Mouse (Mus musculus) B cell, adult 2 months (primary cell): ENCODE results near the gene Siah2.

Source experiments
- DNase-seq, 2 experiments: peaks; one replicate each; pipeline ENCODE4 v3.0.0; 2022

The Siah2 gene

DNA sequence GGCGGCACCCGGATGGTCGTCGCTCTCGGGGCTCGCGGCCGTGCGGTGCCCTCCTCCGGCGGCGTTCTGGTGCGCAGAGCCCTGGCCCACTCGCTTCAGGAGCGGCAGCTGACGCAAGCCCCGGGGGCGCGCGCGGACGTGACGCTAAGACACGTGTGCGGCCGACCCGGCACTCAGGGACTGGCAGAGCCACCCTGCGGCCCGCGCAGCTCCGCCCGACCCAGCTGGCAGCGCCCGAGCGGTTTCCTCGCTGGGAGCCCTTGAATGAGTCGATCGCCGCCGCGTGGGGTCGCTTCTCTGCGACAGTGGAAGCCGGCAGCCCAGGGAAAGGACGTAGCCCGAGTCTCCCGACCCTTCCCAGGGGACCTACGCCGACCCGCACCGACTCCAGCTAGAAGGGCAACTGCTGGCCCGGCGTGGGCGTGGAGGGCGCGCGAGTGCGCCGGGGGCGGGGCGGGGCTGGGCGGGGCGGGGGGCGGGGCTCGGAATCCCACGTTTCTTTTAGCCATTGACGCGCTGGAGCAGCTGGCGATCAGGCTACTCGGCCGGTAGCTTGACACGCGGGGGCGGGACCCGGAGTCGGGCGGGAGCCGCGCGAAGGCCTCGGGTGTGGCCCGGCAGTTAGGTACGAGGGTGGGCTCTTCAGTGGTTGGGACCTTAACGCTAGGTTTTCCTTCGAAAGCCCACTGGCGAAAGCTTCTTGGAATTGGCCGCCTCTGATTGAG is at the start of gene Siah2:
Siah2 (minus strand) TSS at position 404 of the 725 bp plus-strand sequence.
- DNase-seq = peak; percentile 95 to 96

DNA sequence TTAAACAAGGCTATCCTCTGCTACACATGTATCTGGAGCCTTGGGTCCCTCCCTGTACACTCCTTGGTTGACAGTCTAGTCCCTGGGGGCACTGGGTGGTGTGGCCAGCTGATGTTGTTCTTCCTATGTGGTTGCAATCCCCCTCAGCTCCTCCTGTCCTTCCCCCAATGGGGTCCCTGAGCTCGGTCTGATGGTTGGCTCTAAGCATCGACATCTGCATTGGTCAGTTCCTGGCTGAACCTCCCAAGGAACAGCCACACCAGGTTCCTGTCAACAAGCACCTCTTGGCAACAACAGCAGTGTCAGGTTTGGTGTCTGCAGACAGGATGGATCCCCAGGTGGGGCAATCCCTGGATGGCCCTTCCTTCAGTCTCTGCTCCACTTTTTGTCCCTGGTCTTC is 47.3 kb upstream of the Siah2 start:
- no peak for DNase-seq

DNA sequence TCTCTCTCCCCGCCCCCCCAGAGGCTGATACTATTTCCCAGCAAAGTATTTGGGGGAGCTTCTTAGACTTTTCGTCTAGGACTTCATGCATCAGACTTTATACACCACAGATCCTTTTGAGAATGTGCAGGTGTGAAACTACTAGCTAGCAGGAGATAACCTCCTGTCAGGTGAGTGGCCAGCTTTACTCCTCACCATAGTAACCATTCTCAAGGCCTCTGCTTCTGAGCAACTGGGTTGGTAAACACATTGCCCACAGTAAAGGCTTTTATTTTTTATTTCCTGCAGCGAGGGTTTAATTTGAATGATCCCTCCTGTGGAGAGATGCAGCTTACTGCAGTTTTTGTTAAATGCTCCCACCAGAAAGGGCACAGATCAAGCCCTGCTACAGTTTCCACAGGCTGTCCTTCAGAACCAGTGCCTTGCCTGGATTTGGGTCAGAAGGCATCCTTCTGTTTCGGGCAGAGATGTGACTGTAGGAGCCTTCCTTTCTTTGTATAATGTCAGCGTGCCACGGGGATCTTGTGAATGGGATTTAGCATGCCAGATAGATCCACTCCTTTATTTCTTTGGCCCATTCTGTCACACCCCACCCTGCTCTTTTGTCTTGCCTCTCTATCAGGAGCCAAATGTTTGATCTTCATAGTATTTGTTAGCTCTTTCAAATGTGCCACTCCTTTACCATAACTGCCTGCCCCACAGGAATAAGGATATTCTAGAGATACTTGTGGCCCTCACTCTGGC is 46.3 kb upstream of the Siah2 start:
- no peak for DNase-seq

DNA sequence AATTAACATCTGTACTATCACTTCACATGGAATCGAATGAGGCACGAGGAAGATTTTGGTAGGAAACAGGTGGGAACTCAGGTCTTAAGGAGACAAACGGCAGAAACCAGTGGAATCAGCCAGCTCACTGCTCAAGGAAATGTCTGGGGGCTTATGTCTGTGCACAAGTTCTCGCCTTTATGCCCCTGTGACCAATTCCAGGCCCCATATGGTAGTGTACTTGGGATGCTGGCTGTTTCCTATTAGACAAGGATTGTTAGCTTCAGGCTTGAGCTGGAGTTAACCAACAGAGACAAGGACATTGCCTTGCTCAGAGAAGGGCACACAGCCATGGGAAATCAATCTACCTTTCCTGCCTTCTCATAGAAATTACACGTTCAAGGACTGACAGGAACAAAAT is 39.3 kb upstream of the Siah2 start:
- no peak for DNase-seq

DNA sequence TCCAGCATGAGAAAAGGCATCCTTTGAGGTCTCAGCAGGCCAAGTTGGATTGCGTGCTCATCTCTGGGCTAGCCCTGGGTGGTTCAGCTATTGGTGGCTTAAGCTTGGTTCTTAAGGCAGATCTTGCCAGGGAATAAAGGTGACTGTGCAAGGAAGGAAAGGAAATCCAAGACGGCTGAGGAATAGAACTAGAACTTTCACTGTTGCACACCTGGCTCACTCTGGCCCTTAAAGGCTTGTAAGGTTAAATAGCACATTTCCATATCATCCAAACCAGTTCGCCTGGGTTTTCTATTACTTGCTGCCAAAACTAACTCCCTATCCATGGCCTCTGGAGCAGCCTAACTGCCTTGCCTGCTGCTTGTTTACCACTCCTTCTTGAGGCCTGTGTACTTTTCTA is 38.4 kb upstream of the Siah2 start:
- no peak for DNase-seq

DNA sequence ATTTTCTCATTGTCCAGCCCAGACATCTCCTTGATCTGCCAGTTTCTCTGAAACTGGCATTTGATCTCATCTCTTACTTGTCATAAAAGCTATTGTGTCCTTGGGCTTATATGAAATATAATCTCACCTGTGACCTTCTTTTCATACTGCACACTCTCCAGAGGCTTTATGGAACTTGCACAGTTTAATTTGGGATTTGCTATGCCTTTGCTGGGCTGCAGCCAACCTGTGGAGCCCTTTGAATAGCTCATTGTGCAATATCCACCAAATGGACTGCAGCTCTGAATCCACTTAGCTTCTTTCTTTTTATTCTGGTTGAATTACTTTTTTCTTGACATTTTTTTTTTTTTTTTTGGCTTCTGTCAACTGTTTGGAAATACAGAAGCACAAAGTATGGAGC is 37.3 kb upstream of the Siah2 start:
- DNase-seq = no peak

DNA sequence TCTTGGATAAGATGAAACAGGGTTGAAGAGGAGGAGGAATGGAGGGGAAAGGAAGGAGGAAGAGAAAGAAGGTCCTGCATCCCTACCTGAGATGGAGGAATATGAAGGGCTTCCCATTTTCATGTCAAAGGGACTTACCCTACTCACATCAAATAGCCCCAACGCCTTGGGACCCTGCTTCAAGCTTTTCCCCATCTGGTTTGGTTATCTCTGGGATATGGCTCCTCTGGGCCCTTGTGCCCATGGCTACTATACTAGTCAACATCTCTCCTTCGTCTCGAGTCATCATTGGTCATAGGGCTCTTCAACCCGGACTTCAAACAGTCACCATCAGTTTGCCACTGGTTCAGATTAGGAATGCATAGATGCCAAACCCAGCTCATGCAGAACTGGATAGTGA is 35.4 kb upstream of the Siah2 start:
- DNase-seq = no peak

DNA sequence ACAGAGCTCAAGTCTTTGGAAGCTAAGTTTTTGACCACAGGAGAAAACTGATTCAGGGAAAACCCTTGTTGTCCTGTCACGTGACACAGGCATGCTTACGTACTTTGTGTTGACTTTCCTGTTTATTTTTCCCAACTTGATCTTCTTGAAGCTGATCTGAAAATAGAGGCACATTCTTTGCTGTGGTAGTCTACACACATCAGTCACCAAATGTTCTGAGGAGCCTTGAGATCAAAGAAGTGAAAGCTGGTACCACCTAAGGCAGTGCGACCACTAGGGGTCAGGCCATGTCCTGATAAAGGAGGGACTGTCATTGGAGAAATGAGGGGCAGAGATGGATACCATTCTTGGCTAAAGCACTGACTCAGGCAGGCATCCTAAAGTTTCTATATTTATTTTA is 34.8 kb upstream of the Siah2 start:
- DNase-seq = peak; percentile 61

DNA sequence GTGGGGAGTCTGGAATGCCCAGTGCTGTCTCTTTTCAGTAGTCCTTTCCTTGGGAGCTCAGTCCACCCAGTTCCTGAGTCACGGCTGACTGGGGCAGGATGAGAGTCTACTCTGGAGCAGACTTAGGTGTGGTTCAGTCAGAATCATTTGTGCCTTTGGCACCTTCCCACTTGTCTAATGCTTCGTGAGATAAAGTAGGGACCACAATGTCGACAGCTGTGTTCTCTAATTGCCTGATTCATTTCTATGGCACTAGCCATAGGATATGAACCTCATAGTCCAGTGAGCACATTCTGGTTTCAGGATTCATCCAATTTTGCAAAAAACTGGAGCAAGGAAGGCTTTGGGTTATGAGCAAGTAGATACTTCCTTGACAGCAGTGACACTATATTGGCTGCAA is 34.2 kb upstream of the Siah2 start:
- DNase-seq = no peak

DNA sequence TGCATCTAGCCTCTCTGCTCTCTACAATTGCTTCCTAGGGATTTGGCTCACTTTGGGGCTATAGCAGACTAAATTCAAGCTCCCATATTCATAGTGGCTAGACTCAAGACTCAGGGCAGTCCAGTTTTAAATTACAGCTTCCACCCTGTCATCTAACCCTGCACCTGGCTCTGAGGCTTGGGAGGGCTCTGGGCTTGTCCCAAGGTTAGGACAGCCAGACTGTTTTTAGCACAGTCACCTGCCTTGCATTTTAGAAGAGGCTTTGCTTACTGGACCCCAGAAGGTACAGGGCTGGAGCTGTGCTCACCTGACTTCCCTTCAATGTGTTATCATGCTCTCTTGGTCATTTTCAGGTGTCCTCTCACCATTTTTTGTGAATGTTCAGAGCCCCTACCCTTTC is 32.6 kb upstream of the Siah2 start:
- no peak for DNase-seq

DNA sequence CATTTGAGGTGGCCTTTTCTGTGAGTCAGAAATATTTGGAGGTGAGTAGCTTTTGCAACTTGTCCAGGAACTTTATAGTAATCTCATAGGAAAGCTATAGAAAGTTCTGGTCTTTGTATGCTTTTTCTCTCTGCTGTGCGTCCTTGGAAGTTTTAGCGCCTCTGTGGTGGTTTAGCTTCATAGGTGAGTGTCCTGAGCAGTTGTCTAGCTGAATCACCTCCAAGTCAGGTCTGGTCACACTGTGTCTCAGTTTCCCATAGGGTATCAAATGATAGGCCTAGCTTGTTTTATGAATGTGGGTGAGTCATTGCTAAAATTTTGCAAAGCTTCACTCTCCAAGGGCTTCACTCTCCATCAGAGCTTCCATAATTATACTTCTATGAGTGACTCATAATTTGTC is 31.5 kb upstream of the Siah2 start:
- DNase-seq = no peak

DNA sequence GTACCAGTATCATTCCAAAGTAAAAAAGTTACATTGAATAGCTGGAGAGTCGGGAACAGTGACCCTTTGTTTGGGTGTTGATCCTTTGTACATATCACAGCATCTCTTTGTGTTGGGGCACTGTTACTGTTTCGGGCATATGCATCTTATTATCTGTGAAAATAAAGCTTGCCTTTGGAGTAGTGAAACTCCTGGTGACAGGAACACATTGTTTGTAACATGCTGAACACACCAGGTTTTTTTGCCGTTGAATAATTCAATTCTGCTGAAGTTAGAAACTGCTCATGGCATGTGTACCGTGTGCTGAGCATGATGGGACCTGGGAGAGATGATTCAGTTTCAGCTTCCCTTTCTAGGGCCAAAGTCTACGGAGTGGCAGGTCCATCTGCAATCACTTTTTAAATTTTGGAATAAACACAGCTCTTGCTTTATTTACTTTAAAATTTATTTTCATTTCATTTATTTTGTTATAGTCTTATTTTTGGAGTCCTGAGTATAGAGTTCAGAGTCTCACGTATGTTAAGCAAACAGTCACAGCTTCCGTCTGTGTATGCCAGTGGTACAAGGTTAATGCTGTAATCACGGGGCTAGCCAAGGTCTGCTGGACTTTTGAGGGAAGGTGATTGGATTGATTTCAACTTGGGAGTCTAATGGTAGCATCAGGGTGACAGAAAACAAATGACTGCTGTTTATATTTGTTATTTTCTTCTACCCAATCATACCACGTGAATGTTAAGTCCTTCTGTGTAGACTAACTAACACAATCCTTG is 27.4 kb upstream of the Siah2 start:
- DNase-seq = no peak

DNA sequence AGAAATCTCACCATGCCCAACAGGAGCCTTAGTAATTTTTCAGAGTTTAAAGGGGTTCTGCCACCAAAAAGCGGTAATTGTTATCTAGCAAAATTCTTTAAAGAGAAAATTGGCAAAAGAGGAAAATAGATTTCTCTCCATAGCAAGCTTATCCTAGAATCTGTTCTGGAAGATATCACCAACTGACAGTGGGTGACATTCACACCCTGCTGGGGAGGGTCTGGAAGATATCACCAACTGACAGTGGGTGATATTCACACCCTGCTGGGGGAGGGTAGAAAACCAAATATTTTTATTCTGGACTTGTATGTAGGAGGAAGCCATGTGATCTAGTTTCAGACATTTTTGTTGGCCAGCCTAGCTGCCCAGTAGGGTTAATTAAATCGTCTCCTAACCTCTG is 24.5 kb upstream of the Siah2 start:
- no peak for DNase-seq

DNA sequence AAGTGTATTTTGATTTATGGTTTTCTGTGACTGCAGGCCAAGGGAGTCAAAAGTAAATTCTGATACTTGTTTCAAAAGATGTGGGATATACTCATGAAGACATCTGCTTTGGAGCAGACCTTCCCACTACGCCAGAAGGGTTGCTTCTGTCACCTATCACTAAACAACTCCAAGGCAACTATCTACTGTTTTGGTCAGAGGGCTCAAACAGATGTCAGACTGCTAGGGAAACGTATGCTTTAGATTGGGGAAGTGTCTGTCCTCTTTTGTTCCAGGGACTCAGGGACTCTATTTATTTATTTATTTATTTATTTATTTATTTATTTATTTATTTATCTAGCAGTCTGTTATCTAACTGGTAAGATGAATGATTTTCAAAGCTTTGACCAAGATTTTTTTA is 22.6 kb upstream of the Siah2 start:
- no peak for DNase-seq

DNA sequence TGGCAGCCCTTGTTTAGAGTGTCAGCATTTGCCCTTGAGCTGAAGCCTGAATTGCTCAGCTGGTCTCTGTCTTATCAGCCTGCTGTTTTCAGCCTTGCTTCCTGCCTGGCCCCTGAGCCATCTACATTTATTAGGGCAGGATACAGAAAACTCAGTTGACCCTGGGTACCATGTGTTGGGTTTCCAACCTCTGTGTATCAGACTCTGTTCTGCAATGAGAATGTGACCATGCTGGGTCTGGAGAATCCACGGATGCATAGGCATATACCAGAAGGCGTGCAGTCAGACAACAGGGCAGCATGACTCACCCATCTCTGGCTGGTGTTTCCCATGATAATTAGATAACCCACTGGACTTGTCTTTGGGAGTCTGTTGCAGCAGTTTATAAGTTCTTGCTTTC is 21.8 kb upstream of the Siah2 start:
- no peak for DNase-seq

DNA sequence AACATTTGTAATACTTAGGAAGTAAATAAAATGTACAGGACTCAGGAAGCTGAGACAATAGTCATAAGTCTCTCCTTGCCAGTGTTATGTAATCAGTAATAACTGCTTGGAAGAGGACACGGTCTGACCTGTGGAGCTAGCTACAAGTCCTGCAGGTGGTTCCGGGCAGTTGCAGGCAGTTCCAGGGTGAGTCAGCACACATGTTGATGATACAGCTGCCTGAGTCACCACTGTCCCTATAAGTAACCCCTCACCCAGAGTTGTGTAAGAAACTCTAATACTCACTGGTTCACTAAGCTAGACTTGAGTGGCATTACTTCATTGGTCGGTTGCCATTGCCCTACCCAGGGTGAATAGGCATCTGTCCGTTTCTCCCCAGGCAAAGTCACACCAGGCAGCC is 21.0 kb upstream of the Siah2 start:
- DNase-seq = no peak

DNA sequence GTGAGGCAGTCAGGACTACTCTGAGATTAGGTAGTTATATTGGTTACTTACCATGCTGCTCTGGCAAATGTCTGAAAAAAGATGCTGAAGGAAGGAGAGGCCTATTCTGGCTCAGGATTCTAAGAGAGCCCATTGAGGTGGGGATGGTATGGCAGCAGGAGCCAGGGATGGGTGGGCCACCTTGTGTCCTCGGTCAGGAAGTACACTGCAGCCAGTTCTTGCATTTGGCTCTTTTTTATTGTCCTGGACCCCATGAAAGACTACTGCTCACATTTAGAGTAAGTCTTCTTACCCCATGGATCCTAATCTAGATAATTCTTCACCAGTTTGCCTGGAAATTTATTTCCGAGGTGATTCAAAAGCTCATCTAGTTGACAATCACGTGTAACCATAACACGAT is 12.3 kb upstream of the Siah2 start:
- DNase-seq = peak in 1 of 2 experiments; percentile 14

DNA sequence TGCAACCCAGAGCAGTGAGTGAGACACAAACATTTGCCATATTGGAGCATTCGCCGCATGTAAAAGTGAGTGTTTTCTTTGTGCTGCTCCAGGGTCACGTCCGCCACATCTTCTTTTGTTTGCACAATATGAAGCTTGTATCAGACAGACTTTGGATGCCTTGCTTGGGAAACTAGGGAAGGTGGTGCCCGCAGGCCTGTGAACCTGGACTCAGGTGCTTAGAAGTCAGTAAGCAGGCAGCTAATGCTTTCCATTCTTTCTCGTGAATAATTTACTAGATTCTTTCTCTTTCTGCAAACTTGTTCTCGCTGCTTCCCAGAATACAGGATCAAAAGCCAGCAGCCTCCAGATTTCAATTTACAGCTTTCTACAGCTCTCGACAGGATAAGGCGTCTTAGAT is 11.5 kb upstream of the Siah2 start:
- no peak for DNase-seq

DNA sequence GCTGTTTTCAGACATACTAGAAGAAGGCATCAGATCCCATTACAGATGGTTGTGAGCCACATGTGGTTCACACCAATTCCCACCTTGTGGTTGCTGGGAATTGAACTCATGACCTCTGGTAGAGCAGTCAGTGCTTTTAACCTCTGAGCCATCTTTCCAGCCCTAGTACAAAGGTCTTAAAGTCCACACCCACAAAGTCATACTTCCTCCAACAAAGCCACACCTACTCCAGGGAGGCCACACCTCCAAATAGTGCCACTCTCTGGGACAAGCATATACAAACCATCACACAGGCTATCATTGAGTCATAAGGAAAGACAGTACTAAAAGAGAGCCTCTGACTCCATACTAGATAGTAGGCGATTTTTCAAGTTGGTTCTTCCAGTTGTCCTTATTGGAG is 10.1 kb upstream of the Siah2 start:
- DNase-seq = peak; percentile 12 to 15

DNA sequence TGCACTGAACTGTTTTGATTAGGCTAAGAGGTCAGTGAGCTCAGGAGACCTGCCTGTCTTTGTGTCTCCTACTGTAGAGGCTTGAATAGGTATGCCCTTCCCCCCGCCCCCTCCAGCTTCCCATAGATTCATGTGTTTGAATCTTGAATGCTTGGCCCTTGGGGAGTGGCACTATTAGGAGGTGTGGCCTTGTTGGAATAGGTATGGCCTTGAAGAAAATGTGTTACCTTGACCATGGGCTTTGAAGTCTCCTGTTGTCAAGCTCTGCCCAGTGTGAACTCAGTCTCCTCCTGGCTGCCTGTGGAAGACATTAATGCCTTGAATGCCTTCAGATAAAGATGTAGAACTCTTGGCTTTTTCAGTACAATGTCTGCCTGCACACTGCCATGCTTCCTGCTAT is 9.2 kb upstream of the Siah2 start:
- no peak for DNase-seq

DNA sequence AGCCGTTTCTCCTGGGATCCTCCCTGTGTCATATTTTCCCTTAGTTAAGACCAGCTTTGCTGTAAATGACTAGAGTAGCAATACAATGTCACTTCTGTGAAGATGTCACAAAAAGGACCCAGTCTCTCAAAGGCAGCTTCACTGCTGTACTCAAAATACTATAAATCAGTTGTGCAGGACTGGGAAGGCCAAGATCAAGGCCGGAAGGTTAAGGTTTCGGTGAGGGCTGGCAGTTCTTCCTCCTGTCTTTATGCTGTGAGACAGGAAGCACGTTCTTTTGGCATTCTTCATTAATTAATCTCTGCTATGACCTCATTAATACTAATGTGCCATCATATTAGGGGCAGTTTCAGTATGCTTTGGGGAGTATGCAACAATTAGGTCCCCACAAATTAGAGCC is 5.7 kb upstream of the Siah2 start:
- no peak for DNase-seq

DNA sequence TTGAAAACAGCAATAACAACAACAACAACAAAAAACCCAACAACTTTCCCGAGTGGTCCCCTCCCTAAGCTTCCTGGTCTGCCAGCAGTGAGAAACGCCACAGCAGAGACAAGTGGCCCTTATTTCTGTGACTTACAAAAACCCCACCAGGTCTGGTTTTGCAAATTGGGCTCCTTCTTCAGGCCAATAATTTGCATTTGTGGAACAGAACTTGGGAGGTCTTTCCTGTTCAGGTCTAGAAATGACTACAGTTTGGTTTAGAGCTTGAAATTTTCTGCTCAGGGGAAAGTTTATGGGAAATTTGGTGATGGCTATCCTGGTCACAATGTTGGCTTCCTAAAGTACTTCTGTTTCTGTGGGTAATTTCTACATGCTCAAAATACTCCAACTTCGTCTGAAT is 4.6 kb upstream of the Siah2 start:
- no peak for DNase-seq

DNA sequence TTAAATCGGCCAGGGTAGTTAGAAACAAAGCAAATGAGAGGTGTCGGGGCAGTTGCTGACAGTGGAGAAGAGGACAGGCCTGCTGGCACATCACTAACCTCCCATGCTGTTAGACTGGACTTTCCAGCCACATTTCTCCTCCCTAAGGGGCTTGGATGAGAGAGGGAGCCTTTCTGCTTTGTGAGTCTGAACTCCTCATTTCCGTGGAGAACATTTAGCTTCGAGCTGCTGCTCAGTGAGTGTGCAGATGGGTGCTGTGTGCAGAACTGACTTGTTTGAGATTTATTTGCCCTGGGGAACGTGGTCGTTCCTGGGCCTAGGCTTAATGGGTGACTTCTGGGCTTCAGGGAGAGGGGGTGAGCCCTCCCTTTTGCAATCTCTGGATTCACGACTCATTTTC is 3.3 kb upstream of the Siah2 start:
- DNase-seq = no peak

DNA sequence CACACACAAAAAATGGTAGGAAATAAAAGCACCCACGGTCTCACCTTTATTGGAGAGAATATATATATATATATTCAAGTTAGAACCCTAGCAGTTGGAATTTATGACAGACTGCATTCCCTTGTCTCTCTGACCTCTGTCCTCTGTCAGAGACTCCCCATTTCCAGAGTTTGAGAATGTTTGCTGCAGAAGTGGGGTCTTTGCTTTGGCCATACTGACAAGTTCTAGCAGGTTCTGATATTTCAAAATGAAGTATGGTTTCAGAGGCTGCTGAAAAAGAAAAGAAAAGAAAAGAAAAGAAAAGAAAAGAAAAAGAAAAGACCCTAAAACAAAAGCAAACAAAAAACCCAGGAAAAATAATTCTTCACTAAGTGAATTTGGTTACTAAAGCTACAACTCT is 2.8 kb upstream of the Siah2 start:
- DNase-seq = no peak
